8 mouse cellular contexts compared by ENCODE assay signal in the genomic region with DNA sequence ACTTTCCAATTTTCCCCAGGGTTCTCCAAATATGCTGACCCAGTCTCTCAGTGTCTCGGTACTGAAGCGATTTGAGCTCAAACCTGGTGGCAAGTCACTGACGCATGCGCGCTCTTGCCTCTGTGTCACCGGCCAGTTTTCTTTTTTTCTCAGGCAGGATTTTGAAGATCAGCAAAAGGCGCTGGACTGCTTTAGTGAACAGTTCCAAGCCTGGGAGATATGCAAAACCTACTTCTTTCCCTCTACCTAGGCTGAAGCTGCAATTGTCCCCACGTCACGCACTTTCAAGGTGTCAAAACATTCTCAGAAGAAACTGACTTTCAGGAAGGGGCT. TPM values are rescaled to one million over a fixed set of nuclear protein-coding genes. Genes with fewer than 3 reads are reported as not detected.
DNase-seq lines count a peak whose midpoint lies in the region; ATAC-seq lines count a peak whose summit lies in the region.

No protein-coding gene starts in this region.

- H3K9me3 ChIP-seq in intestine, embryonic 15.5 days, result no peaks in the 10 kb centered on the region
- H3K9me3 ChIP-seq in limb, embryonic 15.5 days, result no peaks in the 10 kb centered on the region
- no peaks in the 10 kb centered on the region for H3K9me3 ChIP-seq in midbrain, embryonic 14.5 days (ENCODE audit: control insufficient read depth, low read length)

- H3K9ac ChIP-seq in intestine, embryonic 15.5 days, result peak overlapping the region; percentile 62
- H3K9ac ChIP-seq in limb, embryonic 15.5 days, result peak overlapping the region; percentile 60; the same call in 1 of the 2 replicates
- H3K9ac ChIP-seq in midbrain, embryonic 14.5 days (replicated peaks; ENCODE audit: low read length), result peak overlapping the region; percentile 86

- H3K36me3 ChIP-seq in intestine, embryonic 15.5 days, result no peaks in the 10 kb centered on the region
- no peaks in the 10 kb centered on the region for H3K36me3 ChIP-seq in limb, embryonic 15.5 days
- no peaks in the 10 kb centered on the region for H3K36me3 ChIP-seq in midbrain, embryonic 14.5 days (ENCODE audit: control insufficient read depth, insufficient read depth, low read length)

- ATAC-seq in intestine, embryonic 15.5 days, result peak; percentile 42
- ATAC-seq in limb, embryonic 15.5 days (ENCODE audit: insufficient number of reproducible peaks, low FRiP score, low TSS enrichment, low read depth), result no peak
- ATAC-seq in midbrain, embryonic 14.5 days (ENCODE audit: low FRiP score, low TSS enrichment), result peak; percentile 5; the same call in 1 of the 2 replicates

- 1% methylated on average over 9 of the region's 9 CpGs for WGBS in intestine, embryonic 15.5 days
- under 1% methylated on average over 9 of the region's 9 CpGs for WGBS in limb, embryonic 15.5 days
- under 1% methylated on average over 9 of the region's 9 CpGs for WGBS in midbrain, embryonic 14.5 days

- peaks cover 5% of the 10 kb centered on the region; the same call in 1 of the 2 replicates for H3K4me1 ChIP-seq in intestine, embryonic 15.5 days (replicated peaks)
- H3K4me1 ChIP-seq in limb, embryonic 15.5 days, result peaks cover 16% of the 10 kb centered on the region
- H3K4me1 ChIP-seq in midbrain, embryonic 14.5 days (ENCODE audit: control insufficient read depth, insufficient read depth, low read length), result 0 out of 2 replicates have a peak, but pooled peaks cover 5% of the 10 kb centered on the region

- H3K4me3 ChIP-seq in intestine, embryonic 15.5 days (replicated peaks), result peak overlapping the region; percentile 67
- H3K4me3 ChIP-seq in limb, embryonic 15.5 days, result peak overlapping the region; percentile 70
- H3K4me3 ChIP-seq in midbrain, embryonic 14.5 days (replicated peaks; ENCODE audit: low read depth, low read length), result peak overlapping the region; percentile 78

- peak overlapping the region; percentile 94 for H3K4me2 ChIP-seq in intestine, embryonic 15.5 days (replicated peaks)
- peak overlapping the region; percentile 91 for H3K4me2 ChIP-seq in limb, embryonic 15.5 days
- H3K4me2 ChIP-seq in midbrain, embryonic 14.5 days (ENCODE audit: low read length), result peak overlapping the region; percentile 80

- 0 out of 2 replicates have a peak, but pooled peaks cover 4% of the 10 kb centered on the region for H3K27me3 ChIP-seq in intestine, embryonic 15.5 days (replicated peaks)
- 0 out of 2 replicates have a peak, but pooled peaks cover 4% of the 10 kb centered on the region for H3K27me3 ChIP-seq in limb, embryonic 15.5 days
- H3K27me3 ChIP-seq in midbrain, embryonic 14.5 days (ENCODE audit: control insufficient read depth, insufficient read depth, low read length), result no peaks in the 10 kb centered on the region

- peak; percentile 46 for DNase-seq in urinary bladder, postnatal 14 days (ENCODE audit: low spot score)
- DNase-seq in urinary bladder, adult 2 months (ENCODE audit: low spot score), result no peak
- DNase-seq in embryo, embryonic 11.5 days (ENCODE audit: low read depth, low spot score), result peak; percentile 55
- peak; percentile 36 for DNase-seq in gonadal fat pad, adult 2 months (ENCODE audit: low read depth)
- DNase-seq in midbrain, embryonic 14.5 days, result peak; percentile 87
- DNase-seq in spleen, postnatal 36 days (ENCODE audit: low spot score in 2 of 2), result peak; percentile 48 to 56

- peak overlapping the region; percentile 73 for H3K27ac ChIP-seq in intestine, embryonic 15.5 days
- H3K27ac ChIP-seq in limb, embryonic 15.5 days, result peak overlapping the region; percentile 85
- H3K27ac ChIP-seq in midbrain, embryonic 14.5 days (replicated peaks; ENCODE audit: low read depth, low read length), result peak overlapping the region; percentile 92

RNA-seq across cellular contexts. Expression of a gene that starts 0.5 kb away (rescaled TPM):
- 4.9 and 5.6 TPM in 2 replicates for polyA plus RNA-seq in urinary bladder, adult 2 months (2012; rRNA removed)
- 3.5 and 3.7 TPM in 2 replicates for polyA plus RNA-seq in gonadal fat pad, adult 2 months (2012; rRNA removed)
- polyA plus RNA-seq in intestine, embryonic 15.5 days (2015; fragmentation: Nextera tagmentation; extraction: Ambion mirVana), result 15.9 and 16.6 TPM in 2 replicates
- polyA plus RNA-seq in limb, embryonic 15.5 days (2015; fragmentation: Nextera tagmentation; extraction: Ambion mirVana), result 30.0 and 31.3 TPM in 2 replicates
- polyA plus RNA-seq in midbrain, embryonic 14.5 days (2014; fragmentation: Nextera tagmentation; extraction: Ambion mirVana), result 29.1 and 37.3 TPM in 2 replicates
